Mouse (Mus musculus) inflammation-experienced regulatory T-cells, adult 6 months (primary cell): Measurements from ENCODE around the gene Ing3. TPM values are rescaled to one million over a fixed set of nuclear protein-coding genes. Genes with fewer than 3 reads are reported as not detected.

ENCODE experiments used
- ATAC-seq: one replicate; pipeline ENCODE4 v1.8.0; 2017
- polyA plus RNA-seq, 3 experiments: library from polyadenylated mRNA; unstranded; fragments of 100-300 nt; shearing (Covaris generic); gene quantifications; one replicate each; pipeline ENCODE4 v1.2.1; 2017

Gene Ing3
- polyA plus RNA-seq, 3 experiments from 2014 or later: 73.4 to 84.9 (median 81.1) TPM

DNA sequence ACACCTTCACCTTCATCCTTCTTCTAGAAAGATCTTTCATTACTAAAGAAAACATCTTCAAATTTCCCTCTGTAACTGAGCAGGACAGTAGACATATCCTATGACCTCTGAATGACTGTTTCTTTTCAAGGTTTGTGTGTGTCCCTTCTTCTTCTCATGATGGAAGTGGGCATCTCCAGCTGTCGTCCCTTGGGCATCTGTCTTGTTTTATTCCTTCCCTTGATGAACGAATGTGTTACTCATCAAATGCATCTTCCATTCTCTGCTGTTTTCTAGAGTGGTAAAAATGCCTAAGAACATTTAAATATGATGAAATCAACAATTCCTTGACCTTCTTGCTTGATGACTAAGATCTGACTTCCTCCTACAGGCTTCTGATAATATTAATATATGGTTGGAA, 43.7 kb downstream of the Ing3 start:
- ATAC-seq: no peak

- no peak for ATAC-seq
Observed at GRCm38 (mm10) chr6:21998131-21998530, 48.8 kb downstream of the Ing3 start.

GRCm38 (mm10) chr6:21999025-21999424, 49.7 kb downstream of the Ing3 start:
- ATAC-seq: no peak

DNA sequence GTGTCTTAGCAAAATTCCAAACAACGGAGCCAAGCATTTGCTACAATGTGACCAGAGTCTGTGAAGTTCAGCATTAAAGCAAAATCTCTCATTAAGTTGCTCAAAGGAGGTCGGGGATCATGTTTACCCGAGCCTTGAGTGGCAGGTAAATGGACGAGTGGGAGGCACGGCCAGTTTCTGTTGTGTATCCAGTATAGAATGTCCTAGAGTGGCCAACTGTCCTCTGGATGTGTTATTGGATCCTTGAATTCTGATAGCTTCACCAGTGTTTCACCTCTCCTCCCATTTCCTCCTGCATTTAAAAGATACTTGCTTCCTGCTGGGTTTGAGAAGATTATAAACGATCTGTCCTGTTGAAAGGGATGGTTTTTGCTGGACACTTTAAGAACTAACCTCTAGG, 50.7 kb downstream of the Ing3 start:
- ATAC-seq: no peak

GRCm38 (mm10) chr6:22000881-22001280, 51.5 kb downstream of the Ing3 start:
- no peak for ATAC-seq

GRCm38 (mm10) chr6:22001284-22001916, 52.0 kb downstream of the Ing3 start:
- ATAC-seq: no peak

- ATAC-seq: no peak
Observed at GRCm38 (mm10) chr6:22002521-22003199, 53.3 kb downstream of the Ing3 start.

- ATAC-seq: no peak
Observed at GRCm38 (mm10) chr6:22003200-22003587, 53.8 kb downstream of the Ing3 start.

DNA sequence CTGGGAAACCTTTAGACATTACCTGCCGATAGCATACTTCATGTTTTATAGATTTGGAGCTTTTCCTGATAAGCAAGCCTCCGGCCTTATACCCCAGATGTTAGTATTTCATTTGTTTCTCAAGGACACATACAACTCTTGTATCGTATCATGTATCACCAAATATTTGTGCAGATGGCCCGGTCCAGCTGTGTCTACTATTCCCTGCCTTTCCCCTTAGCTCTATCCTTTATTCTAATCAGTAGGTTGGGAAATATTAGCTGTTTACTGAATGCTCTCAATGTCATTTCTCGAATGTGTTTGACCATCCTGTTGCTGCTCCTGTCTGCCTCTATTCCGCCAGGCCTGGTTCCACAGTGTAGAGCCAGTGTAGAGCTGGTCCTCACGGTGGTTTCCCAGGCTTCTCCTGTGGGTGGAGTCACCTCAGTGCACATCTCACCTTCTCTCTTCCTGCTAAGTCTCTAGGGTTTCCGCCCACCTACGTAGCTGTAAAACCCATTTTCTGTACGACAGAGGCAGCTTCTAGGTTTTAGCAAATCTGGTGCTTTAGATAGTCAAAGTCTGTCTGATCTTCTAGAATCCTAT, 54.7 kb downstream of the Ing3 start:
- ATAC-seq: no peak

DNA sequence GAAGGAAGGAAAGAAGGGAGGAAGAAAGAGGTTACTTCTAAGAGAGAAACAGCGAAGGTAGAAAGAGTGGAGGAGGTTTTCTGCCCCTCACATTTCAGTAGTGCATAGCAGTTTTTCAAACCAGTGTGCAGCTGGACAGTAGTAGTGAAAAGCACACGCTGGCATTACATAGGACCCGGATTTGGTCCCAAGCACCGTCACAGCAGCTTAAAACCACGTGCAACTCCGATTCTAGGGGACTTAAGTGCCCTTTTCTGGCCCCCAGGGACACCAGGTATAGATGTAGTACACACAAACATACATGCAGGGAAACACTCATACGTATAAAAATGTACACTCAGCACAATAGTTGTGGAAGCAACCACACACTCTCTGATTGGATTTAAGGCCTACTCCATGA, 59.0 kb downstream of the Ing3 start:
- no peak for ATAC-seq

DNA sequence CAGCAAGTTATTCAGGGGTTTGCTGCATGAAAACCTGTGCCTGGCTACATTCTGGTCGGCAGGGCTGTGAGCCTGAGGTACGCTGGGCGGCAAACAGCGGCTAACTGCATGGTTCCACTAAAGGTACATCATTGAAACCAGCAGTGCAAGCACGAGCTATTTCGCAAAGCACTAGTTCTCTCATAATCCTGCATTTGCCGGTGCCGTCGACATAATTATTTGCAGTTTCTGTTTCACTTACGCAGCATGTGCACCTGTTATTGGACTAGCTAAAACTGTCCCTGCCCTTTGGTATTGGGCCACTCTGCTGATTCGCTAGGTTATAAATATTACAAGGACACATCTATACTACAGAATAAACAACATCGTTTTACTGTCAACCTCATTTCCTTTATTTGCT, 60.9 kb downstream of the Ing3 start:
- ATAC-seq: no peak

- ATAC-seq: no peak
Observed at GRCm38 (mm10) chr6:22010761-22011281, 61.5 kb downstream of the Ing3 start.

- no peak for ATAC-seq
Observed at GRCm38 (mm10) chr6:22011546-22011945, 62.2 kb downstream of the Ing3 start.

DNA sequence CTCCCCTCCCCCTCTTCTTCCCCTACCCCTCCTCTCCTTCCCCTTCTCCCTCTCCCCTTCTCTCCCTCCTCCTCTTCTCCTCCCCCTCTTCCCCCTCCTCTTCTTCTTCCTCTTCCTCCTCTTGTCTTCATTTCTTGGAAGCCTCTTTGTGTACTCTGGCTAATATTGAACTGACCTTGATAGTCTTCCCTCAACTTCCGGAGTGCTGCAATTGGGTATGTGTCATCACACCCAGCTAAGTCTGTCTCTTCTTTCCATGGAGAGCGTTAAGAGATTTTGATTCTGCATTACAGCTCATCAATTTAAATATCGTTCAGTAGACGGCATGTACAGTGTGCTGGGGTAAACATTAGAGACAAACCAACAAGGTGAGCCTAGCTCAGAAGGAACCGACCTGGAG, 62.7 kb downstream of the Ing3 start:
- no peak for ATAC-seq

DNA sequence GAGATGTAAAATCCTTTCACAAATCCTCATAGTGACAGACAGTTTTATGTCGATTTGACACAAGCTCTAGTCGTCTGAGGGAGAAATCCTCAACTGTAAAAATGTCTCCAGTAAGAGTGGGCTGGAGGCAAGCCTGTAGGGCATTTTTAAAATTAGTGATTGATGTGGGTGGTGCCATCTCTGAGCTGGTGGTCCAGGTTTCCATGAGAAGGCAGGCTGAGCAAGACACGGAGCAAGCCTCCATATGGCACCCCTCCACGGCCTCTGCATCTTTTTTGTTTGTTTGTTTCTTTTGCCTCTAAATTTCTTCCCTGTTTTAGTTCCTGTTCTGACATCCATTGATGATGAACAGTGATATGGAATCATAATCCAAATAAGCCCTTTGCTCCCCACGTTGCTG, 63.1 kb downstream of the Ing3 start:
- ATAC-seq: no peak

- no peak for ATAC-seq
Observed at GRCm38 (mm10) chr6:22013394-22013793, 64.0 kb downstream of the Ing3 start.

DNA sequence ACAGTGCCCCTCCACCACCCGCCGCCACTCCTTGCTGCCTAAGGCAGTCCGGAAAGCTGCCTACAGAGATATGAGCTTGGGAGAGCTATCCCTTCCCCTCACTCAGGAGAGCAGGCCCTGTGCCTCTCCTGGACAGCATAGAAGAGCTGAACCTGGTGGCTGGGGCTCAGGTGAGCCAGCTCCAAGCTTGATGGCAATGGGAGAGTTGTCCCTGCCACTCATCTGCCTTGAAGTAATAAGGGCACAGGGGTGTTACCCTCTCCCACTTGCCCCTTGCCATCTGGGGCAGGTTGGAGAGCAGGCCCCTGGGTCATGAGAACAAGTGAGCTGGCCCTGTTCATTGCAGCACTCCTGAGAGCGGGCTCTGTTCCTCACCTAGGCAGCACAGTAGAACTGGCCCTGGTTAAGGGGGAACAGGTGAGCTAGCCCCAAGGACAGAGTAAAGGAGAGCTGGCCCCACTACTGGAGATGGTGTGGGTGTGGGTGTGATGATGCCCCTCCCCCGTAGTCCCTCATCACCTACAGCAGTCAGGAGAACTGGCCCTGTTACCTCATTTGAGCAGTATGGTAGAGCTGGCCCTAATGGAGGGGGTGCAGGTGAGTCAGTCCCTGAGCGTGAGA, 65.0 kb downstream of the Ing3 start:
- ATAC-seq: no peak

GRCm38 (mm10) chr6:22017631-22018030, 68.3 kb downstream of the Ing3 start:
- no peak for ATAC-seq

DNA sequence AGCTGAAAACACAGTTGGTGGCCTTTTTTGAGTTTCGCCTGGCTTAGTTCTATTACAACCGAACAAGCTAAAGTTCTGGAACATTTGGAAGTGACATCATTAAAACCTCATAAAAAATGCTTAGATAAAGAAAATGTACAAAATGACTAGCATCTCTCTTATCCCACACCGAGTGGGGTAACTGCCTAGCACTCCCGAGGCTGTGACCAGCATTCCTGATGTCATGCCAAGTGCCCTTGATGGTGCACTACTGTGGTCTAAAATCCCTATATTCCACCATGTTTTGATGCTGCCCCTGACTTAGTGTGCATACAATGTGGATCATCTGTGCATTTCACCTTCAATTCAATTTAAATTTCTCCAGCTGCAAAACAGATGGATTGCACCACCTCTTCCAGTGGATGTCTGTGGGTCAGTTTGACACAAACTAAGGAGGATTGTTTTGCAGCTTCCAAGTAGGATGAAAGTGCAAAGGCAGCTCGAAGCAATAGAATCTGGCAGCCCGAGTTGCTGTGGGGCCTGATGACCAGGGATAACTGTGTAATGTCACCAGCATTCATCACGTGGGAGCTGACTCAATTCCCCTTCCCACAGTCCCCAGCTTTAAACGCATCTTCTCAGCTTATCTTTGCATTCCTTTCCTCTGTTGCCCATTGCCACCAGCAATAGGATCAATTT, 69.5 kb downstream of the Ing3 start:
- no peak for ATAC-seq

- ATAC-seq: no peak
Observed at GRCm38 (mm10) chr6:22019637-22020036, 70.3 kb downstream of the Ing3 start.

DNA sequence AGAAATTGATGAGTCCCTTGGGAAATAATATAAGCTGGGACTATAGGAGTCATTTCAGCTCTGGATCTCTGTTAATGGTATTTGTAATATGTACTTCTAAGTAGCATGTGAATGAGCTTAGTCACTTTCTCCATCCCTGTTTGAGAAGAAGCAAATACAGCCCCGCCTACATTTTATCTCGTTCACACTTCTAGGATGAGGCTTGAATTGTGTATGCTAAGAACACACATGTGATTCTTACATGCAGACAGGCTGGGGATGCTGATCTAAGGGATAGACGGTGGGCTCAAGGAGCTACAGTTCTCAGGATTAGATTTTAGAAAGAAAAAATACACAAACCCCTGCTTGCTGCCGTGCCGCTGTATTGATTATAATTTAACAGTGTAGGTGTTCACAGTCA, 71.3 kb downstream of the Ing3 start:
- no peak for ATAC-seq

GRCm38 (mm10) chr6:22021315-22021714, 71.9 kb downstream of the Ing3 start:
- no peak for ATAC-seq

DNA sequence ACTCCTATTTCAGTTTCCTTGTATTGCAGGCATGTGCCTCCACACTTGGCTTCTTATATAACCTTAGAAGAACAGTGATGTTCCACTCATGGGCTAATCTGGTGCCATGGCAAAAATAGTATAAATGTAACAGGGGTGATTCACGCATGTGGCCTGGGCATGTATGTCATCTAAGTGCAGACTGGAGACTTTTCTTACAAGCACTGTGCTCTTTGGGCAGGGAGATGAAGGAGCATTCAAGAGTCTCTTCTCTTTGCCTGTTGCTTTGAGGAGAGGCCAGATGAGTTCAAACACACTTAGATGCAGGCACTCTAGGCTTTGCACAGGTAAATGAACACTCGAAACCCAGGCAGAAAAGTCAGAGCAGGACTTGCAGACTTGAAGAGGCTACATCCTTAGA, 74.8 kb downstream of the Ing3 start:
- no peak for ATAC-seq
